Mouse (Mus musculus) heart, adult 18-20 months (tissue): ENCODE results near the gene Lhfp. TPM values are rescaled to one million over a fixed set of nuclear protein-coding genes. Genes with fewer than 3 reads are reported as not detected.
"Not testable (repeated sequence)": the region's sequence is repeated elsewhere in the genome, so short reads cannot be mapped to it uniquely, and the experiment has no call there.

Experiments
- DNase-seq, 2 experiments: peaks; one replicate each; pipeline ENCODE4 v3.0.0; 2021 to 2022; ENCODE audit warnings: mixed read lengths in 1 of 2
- total RNA-seq, 2 experiments: library from RNA; stranded (reverse); gene quantifications; 2 replicates each; pipeline ENCODE4 v1.2.3; 2021

The Lhfp gene
- total RNA-seq, 2 experiments from 2014 or later = 42.5 to 44.2 TPM

GRCm38 (mm10) chr3:53087156-53087805 is 46.0 kb downstream of the Lhfp start:
- DNase-seq = no peak

GRCm38 (mm10) chr3:53089921-53090320 is 48.6 kb downstream of the Lhfp start:
- DNase-seq = no peak

GRCm38 (mm10) chr3:53100210-53100609 is 58.9 kb downstream of the Lhfp start:
- DNase-seq = peak; percentile 38 to 42

- no peak for DNase-seq
Measured at GRCm38 (mm10) chr3:53100803-53101202, 59.5 kb downstream of the Lhfp start.

GRCm38 (mm10) chr3:53101711-53102110 is 60.4 kb downstream of the Lhfp start:
- DNase-seq = no peak

GRCm38 (mm10) chr3:53102131-53102756 is 60.9 kb downstream of the Lhfp start:
- DNase-seq = no peak

GRCm38 (mm10) chr3:53102757-53103153 is 61.4 kb downstream of the Lhfp start:
- no peak for DNase-seq

GRCm38 (mm10) chr3:53108594-53109373 is 67.5 kb downstream of the Lhfp start:
- DNase-seq = no peak

GRCm38 (mm10) chr3:53109879-53110278 is 68.6 kb downstream of the Lhfp start:
- DNase-seq = peak; percentile 34 to 41

GRCm38 (mm10) chr3:53112048-53112447 is 70.7 kb downstream of the Lhfp start:
- no peak for DNase-seq

GRCm38 (mm10) chr3:53118755-53119154 is 77.4 kb downstream of the Lhfp start:
- not testable (repeated sequence) for DNase-seq

- no peak for DNase-seq
Measured at GRCm38 (mm10) chr3:53119978-53120377, 78.7 kb downstream of the Lhfp start.

- DNase-seq = no peak
Measured at GRCm38 (mm10) chr3:53125495-53125894, 84.2 kb downstream of the Lhfp start.

GRCm38 (mm10) chr3:53138785-53139184 is 97.5 kb downstream of the Lhfp start:
- peak; percentile 11 to 32 for DNase-seq

- no peak for DNase-seq
Measured at GRCm38 (mm10) chr3:53139205-53139604, 97.9 kb downstream of the Lhfp start.

GRCm38 (mm10) chr3:53139642-53140041 is 98.3 kb downstream of the Lhfp start:
- no peak for DNase-seq

GRCm38 (mm10) chr3:53142528-53142927 is 101.2 kb downstream of the Lhfp start:
- DNase-seq = peak; percentile 38 to 55

GRCm38 (mm10) chr3:53145526-53145925 is 104.2 kb downstream of the Lhfp start:
- no peak for DNase-seq

- no peak for DNase-seq
Measured at GRCm38 (mm10) chr3:53145946-53146345, 104.6 kb downstream of the Lhfp start.

GRCm38 (mm10) chr3:53147001-53147400 is 105.7 kb downstream of the Lhfp start:
- DNase-seq = no peak

- no peak for DNase-seq
Measured at GRCm38 (mm10) chr3:53148751-53149150, 107.4 kb downstream of the Lhfp start.

GRCm38 (mm10) chr3:53149625-53150320 is 108.4 kb downstream of the Lhfp start:
- no peak for DNase-seq

GRCm38 (mm10) chr3:53151081-53151480 is 109.8 kb downstream of the Lhfp start:
- no peak for DNase-seq
